Mouse (Mus musculus) erythroblast, adult 5-6 weeks (primary cell): ENCODE data around the gene Zfp626. TPM values are rescaled to one million over a fixed set of nuclear protein-coding genes. Genes with fewer than 3 reads are reported as not detected.
A peak's percentile ranks its signal among the peaks of the same experiment; 100 is the strongest.
"Not testable (repeated sequence)": the region's sequence is repeated elsewhere in the genome, so short reads cannot be mapped to it uniquely, and the experiment has no call there.

ENCODE experiments used
- ATAC-seq: replicated peaks from 2 replicates; pipeline ENCODE4 v1.8.0; 2016; ENCODE audit warnings: moderate number of reproducible peaks, mild to moderate bottlenecking, moderate TSS enrichment, inconsistent platforms; ENCODE audit not compliant: poor library complexity, low FRiP score, severe bottlenecking
- total RNA-seq, 2 experiments: library from RNA; stranded (forward) in 1 of 2; stranded (reverse) in 1 of 2; fragments of 150-400 nt in 1 of 2; fragments of 200-764, 138-1000 nt in 1 of 2; gene quantifications; 2 replicates each; pipeline versions ENCODE4 v1.2.3 to v1.2.4; 2015 to 2017; ENCODE audit warnings: low replicate concordance in 2 of 2

The Zfp626 gene
- total RNA-seq (2015; ENCODE audit: low replicate concordance) (1.5 and 6.7 TPM in 2 replicates), total RNA-seq (2017; ENCODE audit: low replicate concordance) (0.68 and 2.8 TPM in 2 replicates)

- ATAC-seq, result not testable (repeated sequence)
Observed at GRCm38 (mm10) chr7:27806896-27807295, at the start of gene Zfp626. Gene Zfp626, plus strand, starts transcription at chr7:27807196.

- ATAC-seq, result no peak
Observed at GRCm38 (mm10) chr7:27765176-27765886, 41.7 kb upstream of the Zfp626 start.

GRCm38 (mm10) chr7:27789306-27789705, 17.7 kb upstream of the Zfp626 start:
- ATAC-seq, result no peak

- not testable (repeated sequence) for ATAC-seq
Observed at GRCm38 (mm10) chr7:27793865-27794264, 13.1 kb upstream of the Zfp626 start.

- no peak for ATAC-seq
Observed at GRCm38 (mm10) chr7:27794566-27794965, 12.4 kb upstream of the Zfp626 start.

- ATAC-seq, result no peak
Observed at GRCm38 (mm10) chr7:27797906-27798811, 8.8 kb upstream of the Zfp626 start.

GRCm38 (mm10) chr7:27801137-27801536, 5.9 kb upstream of the Zfp626 start:
- no peak for ATAC-seq

- no peak for ATAC-seq
Observed at GRCm38 (mm10) chr7:27802986-27803385, 4.0 kb upstream of the Zfp626 start.

- ATAC-seq, result peak; percentile 86
Observed at GRCm38 (mm10) chr7:27804297-27805030, 2.5 kb upstream of the Zfp626 start.

- not testable (repeated sequence) for ATAC-seq
Observed at GRCm38 (mm10) chr7:27807305-27807704, 309 bp downstream of the Zfp626 start.

GRCm38 (mm10) chr7:27818526-27819110, 11.6 kb downstream of the Zfp626 start:
- no peak for ATAC-seq

GRCm38 (mm10) chr7:27822611-27823010, 15.6 kb downstream of the Zfp626 start:
- ATAC-seq, result no peak

GRCm38 (mm10) chr7:27834131-27834530, 27.1 kb downstream of the Zfp626 start:
- ATAC-seq, result no peak

GRCm38 (mm10) chr7:27837896-27838295, 30.9 kb downstream of the Zfp626 start:
- no peak for ATAC-seq

- ATAC-seq, result peak; percentile 93
Observed at GRCm38 (mm10) chr7:27838323-27839249, 31.6 kb downstream of the Zfp626 start, which contains the start of gene Zfp59. Gene Zfp59, plus strand, starts transcription at chr7:27838607.

GRCm38 (mm10) chr7:27839596-27839995, 32.6 kb downstream of the Zfp626 start:
- no peak for ATAC-seq

- no peak for ATAC-seq
Observed at GRCm38 (mm10) chr7:27840104-27840503, 33.1 kb downstream of the Zfp626 start.

GRCm38 (mm10) chr7:27857227-27857626, 50.2 kb downstream of the Zfp626 start, which contains the start of gene Zfp607a:
Gene Zfp607a, plus strand, starts transcription at chr7:27857527.
- no peak for ATAC-seq
